Mouse (Mus musculus) MEL (cell line): ENCODE measurements around the gene Bnipl.

Experiments used
- BHLHE40 ChIP-seq: IDR thresholded peaks from 2 replicates; pipeline ENCODE4 v1.6.1; 2012; ENCODE audit warnings: low read depth, mild to moderate bottlenecking, inconsistent platforms, low read length, improper control_type of control experiment, borderline replicate concordance
- CTCF ChIP-seq, 3 experiments: IDR thresholded peaks in 2 of 3; conservative IDR thresholded peaks in 1 of 3; 2 replicates each; pipeline ENCODE4 v1.5.1; 2011 to 2012; ENCODE audit warnings: low read length in 3 of 3, low read depth in 2 of 3, mild to moderate bottlenecking in 2 of 3, improper control_type of control experiment in 1 of 3, inconsistent platforms in 1 of 3, mixed read lengths in 1 of 3, moderate library complexity in 1 of 3; ENCODE audit not compliant: control insufficient read depth in 1 of 3, insufficient read depth in 1 of 3, poor library complexity in 1 of 3, severe bottlenecking in 1 of 3
- ELF1 ChIP-seq: IDR thresholded peaks from 2 replicates; pipeline ENCODE4 v1.6.1; 2014; ENCODE audit warnings: low read depth, mild to moderate bottlenecking, inconsistent platforms, low read length, improper control_type of control experiment, moderate library complexity
- EP300 ChIP-seq, 2 experiments: IDR thresholded peaks; 2 replicates each; pipeline ENCODE4 v1.6.1; 2011; ENCODE audit warnings: improper control_type of control experiment in 2 of 2, low read length in 2 of 2, low read depth in 1 of 2, mild to moderate bottlenecking in 1 of 2
- HCFC1 ChIP-seq: IDR thresholded peaks from 2 replicates; pipeline ENCODE4 v1.6.1; 2012; ENCODE audit warnings: low read depth, mild to moderate bottlenecking, inconsistent platforms, low read length, improper control_type of control experiment, moderate library complexity
- MAX ChIP-seq: IDR thresholded peaks from 2 replicates; pipeline ENCODE4 v1.6.1; 2011; ENCODE audit warnings: low read length, improper control_type of control experiment
- POLR2A ChIP-seq, 2 experiments: IDR thresholded peaks; 2 replicates each; pipeline ENCODE4 v1.6.1; 2011 to 2012; ENCODE audit warnings: low read length in 2 of 2, mild to moderate bottlenecking in 2 of 2, control low read depth in 1 of 2, improper control_type of control experiment in 1 of 2, low read depth in 1 of 2, moderate library complexity in 1 of 2; ENCODE audit not compliant: control insufficient read depth in 1 of 2, insufficient read depth in 1 of 2, poor library complexity in 1 of 2
- SIN3A ChIP-seq: IDR thresholded peaks from 2 replicates; pipeline ENCODE4 v1.6.1; 2012; ENCODE audit warnings: low read length, improper control_type of control experiment, inconsistent platforms
- SMC3 ChIP-seq: IDR thresholded peaks from 2 replicates; pipeline ENCODE4 v1.6.1; 2011; ENCODE audit warnings: low read depth, low read length, improper control_type of control experiment
- TAL1 ChIP-seq: IDR thresholded peaks from 2 replicates; pipeline ENCODE4 v1.6.1; 2012; ENCODE audit warnings: mild to moderate bottlenecking, inconsistent platforms, low read length, moderate library complexity, mixed read lengths
- ZC3H11A ChIP-seq: IDR thresholded peaks from 2 replicates; pipeline ENCODE4 v1.6.1; 2012; ENCODE audit warnings: low read depth, mild to moderate bottlenecking, inconsistent platforms, low read length, improper control_type of control experiment

- no peak for TF ChIP-seq CTCF (IDR thresholded peaks at IDR 0.05 in 2 of 3, conservative IDR thresholded peaks at IDR 0.05 in 1 of 3; ENCODE audit: control insufficient read depth in 1 of 3, insufficient read depth in 1 of 3, low read depth in 2 of 3, low read length in 3 of 3, poor library complexity in 1 of 3, severe bottlenecking in 1 of 3)
- no peak for TF ChIP-seq SMC3
- TF ChIP-seq ELF1: no peak
- TF ChIP-seq POLR2A (IDR thresholded peaks at IDR 0.05; ENCODE audit: control insufficient read depth in 1 of 2, insufficient read depth in 1 of 2, low read depth in 1 of 2, low read length in 2 of 2, poor library complexity in 1 of 2): no peak
- TF ChIP-seq EP300 (IDR thresholded peaks at IDR 0.05; ENCODE audit: low read depth in 1 of 2, low read length in 2 of 2): no peak
- TF ChIP-seq SIN3A: no peak
- TF ChIP-seq HCFC1: no peak
- peak; percentile 52; the same call in 1 of the 2 replicates for TF ChIP-seq TAL1
- TF ChIP-seq BHLHE40: no peak
- no peak for TF ChIP-seq ZC3H11A
- no peak for TF ChIP-seq MAX
Observed at GRCm38 (mm10) chr3:95277149-95277551, 26.2 kb upstream of the Bnipl start.
